Comparison of ENCODE assay signal across 8 mouse cellular contexts in genomic region chr19:11349698-11350481, GRCm38 (mm10). TPM values are rescaled to one million over a fixed set of nuclear protein-coding genes. Genes with fewer than 3 reads are reported as not detected.
DNase-seq lines count a peak whose midpoint lies in the region; ATAC-seq and TF ChIP-seq lines count a peak whose summit lies in the region.

No protein-coding gene starts in this region.

- H3K4me3 ChIP-seq in lung, postnatal 0 days (ENCODE audit: low read depth, low read length): no peak overlapping the region
- no peak overlapping the region for H3K4me3 ChIP-seq in lung, adult 2 months (replicated peaks; ENCODE audit: extremely low read depth, low read depth, low read length)
- no peak overlapping the region for H3K4me3 ChIP-seq in forebrain, embryonic 11.5 days (ENCODE audit: low read depth, low read length)

- no peaks in the 10 kb centered on the region for H3K9me3 ChIP-seq in lung, postnatal 0 days (ENCODE audit: low read length)
- H3K9me3 ChIP-seq in forebrain, embryonic 11.5 days (ENCODE audit: control insufficient read depth, low read length): no peaks in the 10 kb centered on the region

- no peak for DNase-seq in lung, postnatal 0 days (ENCODE audit: low spot score)
- no peak for DNase-seq in lung, adult 2 months
- DNase-seq in brain, adult 2 months (ENCODE audit: low read depth, low spot score): peak; percentile 35
- DNase-seq in heart, postnatal 10 days: peak; percentile 7 to 16
- peak; percentile 7 to 12 for DNase-seq in layer of hippocampus, postnatal 10 days (ENCODE audit: low spot score in 2 of 2)
- no peak for DNase-seq in forebrain, embryonic 11.5 days (ENCODE audit: low spot score)
- DNase-seq in cerebellum, postnatal 4 days (ENCODE audit: low spot score in 2 of 2): no peak

- TF ChIP-seq POLR2A in lung, adult 2 months (IDR thresholded peaks at IDR 0.05; ENCODE audit: borderline replicate concordance, extremely low read depth, low read depth, low read length): no peak

- intact Hi-C loops in heart, postnatal 10 days (cut with DNase I): loop anchor here (5.0 to 10.0 kb wide), 2 partner anchors 252 to 415 kb away; partner anchors contain the start of gene Ms4a6d

- H3K9ac ChIP-seq in lung, postnatal 0 days (replicated peaks; ENCODE audit: low read depth): no peak overlapping the region
- H3K9ac ChIP-seq in forebrain, embryonic 11.5 days (ENCODE audit: low read length): no peak overlapping the region

- no peaks in the 10 kb centered on the region for H3K4me1 ChIP-seq in lung, postnatal 0 days (ENCODE audit: insufficient read depth, low read depth, low read length)
- no peaks in the 10 kb centered on the region for H3K4me1 ChIP-seq in lung, adult 2 months (ENCODE audit: control insufficient read depth, insufficient read depth, low read length)
- H3K4me1 ChIP-seq in forebrain, embryonic 11.5 days (replicated peaks; ENCODE audit: control insufficient read depth, insufficient read depth, low read length): no peaks in the 10 kb centered on the region

- no peak for ATAC-seq in lung, postnatal 0 days
- ATAC-seq in megakaryocyte, adult 5-6 weeks (ENCODE audit: poor library complexity, severe bottlenecking): no peak
- no peak for ATAC-seq in forebrain, embryonic 11.5 days (replicated peaks; ENCODE audit: low FRiP score)

- no peak overlapping the region for H3K4me2 ChIP-seq in lung, postnatal 0 days (replicated peaks; ENCODE audit: low read depth, low read length)
- H3K4me2 ChIP-seq in forebrain, embryonic 11.5 days (ENCODE audit: low read depth, low read length, severe bottlenecking): no peak overlapping the region

- 54% methylated on average over 7 of the region's 7 CpGs for WGBS in lung, postnatal 0 days
- 54% methylated on average over 7 of the region's 7 CpGs for WGBS in lung, adult 2 months
- 62% methylated on average over 7 of the region's 7 CpGs for WGBS in forebrain, embryonic 11.5 days

- H3K27me3 ChIP-seq in lung, postnatal 0 days (replicated peaks; ENCODE audit: insufficient read depth, low read length): no peaks in the 10 kb centered on the region
- H3K27me3 ChIP-seq in forebrain, embryonic 11.5 days (ENCODE audit: control insufficient read depth, insufficient read depth, low read length): no peaks in the 10 kb centered on the region

- H3K36me3 ChIP-seq in lung, postnatal 0 days (ENCODE audit: insufficient read depth, low read length): no peaks in the 10 kb centered on the region
- no peaks in the 10 kb centered on the region for H3K36me3 ChIP-seq in forebrain, embryonic 11.5 days (ENCODE audit: control insufficient read depth, insufficient read depth, low read length)

- TF ChIP-seq CTCF in lung, postnatal 0 days (IDR thresholded peaks at IDR 0.05): peak; percentile 34
- no peak for TF ChIP-seq CTCF in lung, adult 2 months (IDR thresholded peaks at IDR 0.05; ENCODE audit: insufficient read depth, low read length)

- H3K27ac ChIP-seq in lung, postnatal 0 days (ENCODE audit: low read length): no peak overlapping the region
- no peak overlapping the region for H3K27ac ChIP-seq in forebrain, embryonic 11.5 days (ENCODE audit: low read depth, low read length)

- no peak for TF ChIP-seq EP300 in lung, postnatal 0 days (IDR thresholded peaks at IDR 0.05)

RNA-seq across cellular contexts. Expression of gene Ms4a7, which starts 13.9 kb away (rescaled TPM):
- polyA plus RNA-seq in lung, postnatal 0 days (2015; fragmentation: Nextera tagmentation; extraction: Ambion mirVana): 11.2 and 12.6 TPM in 2 replicates
- polyA plus RNA-seq in lung, adult 2 months (2012; rRNA removed): 1.4 and 1.5 TPM in 2 replicates
- total RNA-seq in heart, postnatal 10 days (2021): under 1 TPM; 0.89 to 0.97 TPM
- total RNA-seq in layer of hippocampus, postnatal 10 days (2021): not detected
- 1.7 and 3.0 TPM in 2 replicates for total RNA-seq in megakaryocyte, adult 5-6 weeks (2015)
- 1.7 and 2.4 TPM in 2 replicates for total RNA-seq in megakaryocyte, adult 5-6 weeks (2017)
- polyA plus RNA-seq in forebrain, embryonic 11.5 days (2014; fragmentation: Nextera tagmentation; extraction: Ambion mirVana): 0.56 and 1.0 TPM in 2 replicates

RNA-seq across cellular contexts. Expression of gene Ms4a4a, which starts 25.4 kb away (rescaled TPM):
- 5.6 and 6.6 TPM in 2 replicates for polyA plus RNA-seq in lung, postnatal 0 days (2015; fragmentation: Nextera tagmentation; extraction: Ambion mirVana)
- polyA plus RNA-seq in lung, adult 2 months (2012; rRNA removed): 0.44 and 0.99 TPM in 2 replicates
- 1 to 10 TPM; 3.0 to 5.7 TPM for total RNA-seq in heart, postnatal 10 days (2021)
- total RNA-seq in layer of hippocampus, postnatal 10 days (2021): 1 to 10 TPM in 1 of 2 experiments, under 1 TPM in 1; 0.89 to 1.7 TPM
- total RNA-seq in megakaryocyte, adult 5-6 weeks (2015): 35.8 and 41.7 TPM in 2 replicates
- 6.0 and 7.4 TPM in 2 replicates for total RNA-seq in megakaryocyte, adult 5-6 weeks (2017)
- 1.6 and 1.7 TPM in 2 replicates for polyA plus RNA-seq in forebrain, embryonic 11.5 days (2014; fragmentation: Nextera tagmentation; extraction: Ambion mirVana)

RNA-seq across cellular contexts. Expression of gene Ms4a14, which starts 35.6 kb away (rescaled TPM):
- 0.05 and 0.07 TPM in 2 replicates for polyA plus RNA-seq in lung, postnatal 0 days (2015; fragmentation: Nextera tagmentation; extraction: Ambion mirVana)
- 0.16 and 0.19 TPM in 2 replicates for polyA plus RNA-seq in lung, adult 2 months (2012; rRNA removed)
- under 1 TPM; 0.10 to 0.12 TPM for total RNA-seq in heart, postnatal 10 days (2021)
- total RNA-seq in layer of hippocampus, postnatal 10 days (2021): not detected
- 0.09 and 0.13 TPM in 2 replicates for total RNA-seq in megakaryocyte, adult 5-6 weeks (2015)
- total RNA-seq in megakaryocyte, adult 5-6 weeks (2017): not detected in 2 replicates
- not detected in 2 replicates for polyA plus RNA-seq in forebrain, embryonic 11.5 days (2014; fragmentation: Nextera tagmentation; extraction: Ambion mirVana)

RNA-seq across cellular contexts. Expression of gene Ms4a4c, which starts 54.7 kb away (rescaled TPM):
- 1.1 and 1.2 TPM in 2 replicates for polyA plus RNA-seq in lung, postnatal 0 days (2015; fragmentation: Nextera tagmentation; extraction: Ambion mirVana)
- 0.62 and 2.9 TPM in 2 replicates for polyA plus RNA-seq in lung, adult 2 months (2012; rRNA removed)
- total RNA-seq in heart, postnatal 10 days (2021): not detected
- not detected for total RNA-seq in layer of hippocampus, postnatal 10 days (2021)
- 412 and 535 TPM in 2 replicates for total RNA-seq in megakaryocyte, adult 5-6 weeks (2015)
- total RNA-seq in megakaryocyte, adult 5-6 weeks (2017): 446 and 496 TPM in 2 replicates
- not detected in 2 replicates for polyA plus RNA-seq in forebrain, embryonic 11.5 days (2014; fragmentation: Nextera tagmentation; extraction: Ambion mirVana)

Comparison
In these comparisons a context has a peak if more than half of its experiments do, and no peak if none do; other contexts are left out.
1. DNase-seq: peak in brain, adult 2 months (single experiment), heart, postnatal 10 days (2 of 2) and layer of hippocampus, postnatal 10 days (2 of 2); none in lung, postnatal 0 days (single experiment), lung, adult 2 months (single experiment), forebrain, embryonic 11.5 days (single experiment) and cerebellum, postnatal 4 days (0 of 2).